Mouse (Mus musculus) G1E (cell line): ENCODE results near the gene Evi2. TPM values are rescaled to one million over a fixed set of nuclear protein-coding genes. Genes with fewer than 3 reads are reported as not detected.

ENCODE experiments used
- ATAC-seq: 2 replicates; pipeline ENCODE4 v1.8.0; 2016; ENCODE audit warnings: mild to moderate bottlenecking; ENCODE audit not compliant: insufficient number of reproducible peaks, poor library complexity, low FRiP score, severe bottlenecking; ENCODE audit errors: extremely low read depth
- DNase-seq: peaks from one replicate; pipeline ENCODE4 v3.0.0; 2012; ENCODE audit warnings: low spot score
- H3K27me3 ChIP-seq: 2 replicates; pipeline ENCODE4 v1.6.1; 2012; ENCODE audit warnings: mild to moderate bottlenecking, low read length, inconsistent platforms; ENCODE audit not compliant: insufficient read depth
- H3K36me3 ChIP-seq: replicated peaks from 2 replicates; pipeline ENCODE3; 2012; ENCODE audit warnings: mild to moderate bottlenecking, inconsistent platforms
- H3K4me1 ChIP-seq: 2 replicates; pipeline ENCODE4 v1.6.1; 2012; ENCODE audit warnings: low read depth, low read length, inconsistent platforms, mixed read lengths; ENCODE audit not compliant: insufficient read depth
- H3K4me3 ChIP-seq: 2 replicates; pipeline ENCODE4 v1.5.1; 2012; ENCODE audit warnings: low read depth, mild to moderate bottlenecking, inconsistent platforms, low read length, moderate library complexity, mixed read lengths
- H3K9me3 ChIP-seq: replicated peaks from 2 replicates; pipeline ENCODE4 v1.6.1; 2012; ENCODE audit warnings: inconsistent platforms
- CTCF ChIP-seq: IDR thresholded peaks from 2 replicates; pipeline ENCODE4 v1.5.1; 2012; ENCODE audit warnings: low read depth, low read length, inconsistent platforms, mixed read lengths
- GATA1 ChIP-seq: IDR thresholded peaks from 2 replicates; pipeline ENCODE4 v1.6.1; 2012; ENCODE audit warnings: borderline replicate concordance, low read length, inconsistent platforms, mixed read lengths
- GATA2 ChIP-seq: IDR thresholded peaks from 2 replicates; pipeline ENCODE4 v1.6.1; 2012; ENCODE audit warnings: low read depth, low read length, inconsistent platforms, borderline replicate concordance
- POLR2AphosphoS5 ChIP-seq: IDR thresholded peaks from 2 replicates; pipeline ENCODE4 v1.6.1; 2012; ENCODE audit warnings: low read depth, low read length, inconsistent platforms; ENCODE audit not compliant: insufficient replicate concordance
- TAL1 ChIP-seq: conservative IDR thresholded peaks from 2 replicates; pipeline ENCODE4 v1.6.1; 2012; ENCODE audit warnings: low read depth, low read length, inconsistent platforms, mixed read lengths
- polyA plus RNA-seq: library from polyadenylated mRNA; stranded (reverse); fragments of >175 nt; gene quantifications from 2 replicates; pipeline ENCODE4 v1.2.3, GENCODE M21; 2012
- total RNA-seq, 2 experiments: library from RNA; stranded (forward) in 1 of 2; stranded (reverse) in 1 of 2; fragments of 200-1000 nt in 1 of 2; fragments of >200 nt in 1 of 2; fragmentation: Nextera tagmentation in 1 of 2; gene quantifications; 2 replicates each; pipeline ENCODE4 v1.2.3; 2014 to 2017

The Evi2 gene
- total and polyA plus RNA-seq, 3 experiments: 0.93 to 1.2 TPM; not detected in 1

DNA sequence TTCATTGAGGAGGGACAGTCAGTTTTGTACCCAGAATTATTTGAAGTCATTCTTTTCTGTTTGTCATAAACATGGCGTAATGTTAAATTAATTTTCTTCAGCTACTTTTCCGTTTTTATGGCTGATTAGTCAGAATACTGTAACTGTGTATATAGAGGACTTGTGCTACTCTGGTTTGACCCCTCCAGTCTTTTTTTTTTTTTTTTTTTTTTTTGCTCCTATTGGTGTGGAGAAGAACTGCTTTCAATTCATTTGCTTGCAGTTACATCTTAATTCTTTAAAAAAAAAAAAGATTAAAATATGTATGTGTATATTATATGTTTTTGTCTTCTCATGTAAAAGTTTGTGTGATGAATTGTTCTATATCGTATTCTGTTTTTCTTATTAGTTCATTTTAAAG lies 18.4 kb downstream of the Evi2 start:
- TF ChIP-seq POLR2AphosphoS5 (no peak), TAL1 (no peak), GATA1 (no peak), CTCF (no peak), GATA2 (no peak)

DNA sequence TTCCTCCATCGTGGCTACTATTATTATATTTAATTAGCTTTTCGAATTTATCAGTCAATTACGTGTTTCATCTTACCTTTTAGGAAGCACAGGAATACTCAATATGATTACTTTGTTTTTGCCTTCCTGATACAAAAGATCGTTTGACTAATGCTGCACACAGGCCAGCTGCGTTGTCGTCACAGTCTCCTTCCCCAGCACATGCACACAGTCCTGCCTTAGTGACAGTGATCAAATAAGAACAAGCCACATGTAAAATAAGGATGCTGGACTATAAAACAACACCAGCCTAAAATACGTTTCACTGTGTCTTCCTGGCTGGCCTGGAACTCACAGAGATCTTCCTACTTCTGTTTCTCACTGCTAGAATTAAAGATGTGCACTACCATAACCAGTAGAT lies 25.9 kb downstream of the Evi2 start:
- ATAC-seq (no peak), DNase-seq (no peak)
- no peak overlapping the region for H3K4me3 ChIP-seq
- TF ChIP-seq GATA2 (no peak), GATA1 (no peak), POLR2AphosphoS5 (no peak), TAL1 (no peak), CTCF (no peak)
- H3K4me1 ChIP-seq: no peaks in the 10 kb centered on the region
- H3K9me3 ChIP-seq: no peaks in the 10 kb centered on the region
- H3K36me3 ChIP-seq: peaks cover 14% of the 10 kb centered on the region
- H3K27me3 ChIP-seq: no peaks in the 10 kb centered on the region

More for the DNA sequence above, 18.4 kb downstream of the Evi2 start:
- Histone ChIP-seq H3K27me3 (no peaks in the 10 kb centered on the region), H3K4me1 (no peaks in the 10 kb centered on the region), H3K36me3 (peaks cover 17% of the 10 kb centered on the region), H3K9me3 (no peaks in the 10 kb centered on the region), H3K4me3 (no peak overlapping the region)
- ATAC-seq (no peak), DNase-seq (no peak)

DNA sequence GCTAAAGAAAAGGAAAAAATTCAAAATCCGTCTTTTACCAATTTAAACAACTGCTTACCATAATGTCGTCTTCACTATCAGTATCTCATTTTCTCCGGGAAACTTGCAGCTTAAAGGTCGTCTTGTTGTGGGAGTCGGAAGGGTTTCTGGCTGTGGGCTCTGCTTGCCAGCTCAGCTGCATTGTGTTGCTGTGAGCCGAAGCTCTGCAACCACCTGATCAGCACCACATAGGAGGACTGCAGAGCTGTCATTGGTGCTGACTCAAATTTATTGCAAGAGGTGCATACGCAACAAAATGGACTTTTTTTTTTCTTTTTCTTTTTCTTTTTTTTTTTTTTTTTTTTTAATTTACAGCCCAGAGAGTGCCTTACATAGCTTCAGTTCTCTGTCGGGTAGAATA lies 26.5 kb downstream of the Evi2 start, which contains the start of gene Omg:
Gene Omg, minus strand, starts transcription at position 240 of the 400 bp plus-strand sequence.
- TF ChIP-seq GATA1 (no peak), POLR2AphosphoS5 (no peak), GATA2 (no peak), TAL1 (no peak), CTCF (no peak)
- no peaks in the 10 kb centered on the region for H3K9me3 ChIP-seq
- H3K27me3 ChIP-seq: no peaks in the 10 kb centered on the region
- ATAC-seq: no peak
- H3K4me3 ChIP-seq: no peak within 1 kb of the TSS
- H3K4me1 ChIP-seq: no peaks in the 10 kb centered on the region
- H3K36me3 ChIP-seq: peaks cover 14% of the 10 kb centered on the region
- DNase-seq: no peak

DNA sequence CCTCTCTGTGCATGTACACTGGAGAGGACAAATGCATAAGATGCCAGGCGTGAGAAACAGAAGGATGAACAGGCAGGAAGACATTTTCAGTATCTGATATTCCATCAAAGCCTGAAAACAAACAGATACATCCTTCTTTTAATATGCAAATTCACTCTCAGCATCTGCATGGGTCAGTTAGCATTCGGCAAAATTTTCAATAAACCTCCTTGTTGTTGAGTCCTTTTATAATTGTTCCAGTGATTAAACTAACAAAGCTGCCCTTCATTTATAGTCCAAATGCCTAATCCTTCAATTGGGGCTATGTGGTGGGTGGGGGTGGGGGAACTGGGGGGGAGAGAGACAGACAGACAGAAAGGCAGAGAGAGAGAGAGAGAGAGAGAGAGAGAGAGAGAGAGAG lies 27.5 kb downstream of the Evi2 start:
- H3K36me3 ChIP-seq: peaks cover 14% of the 10 kb centered on the region
- no peak for TF ChIP-seq GATA1
- no peak for TF ChIP-seq GATA2
- ATAC-seq (no peak), DNase-seq (no peak)
- no peaks in the 10 kb centered on the region for H3K9me3 ChIP-seq
- no peaks in the 10 kb centered on the region for H3K4me1 ChIP-seq
- H3K4me3 ChIP-seq: no peak overlapping the region
- H3K27me3 ChIP-seq: no peaks in the 10 kb centered on the region

DNA sequence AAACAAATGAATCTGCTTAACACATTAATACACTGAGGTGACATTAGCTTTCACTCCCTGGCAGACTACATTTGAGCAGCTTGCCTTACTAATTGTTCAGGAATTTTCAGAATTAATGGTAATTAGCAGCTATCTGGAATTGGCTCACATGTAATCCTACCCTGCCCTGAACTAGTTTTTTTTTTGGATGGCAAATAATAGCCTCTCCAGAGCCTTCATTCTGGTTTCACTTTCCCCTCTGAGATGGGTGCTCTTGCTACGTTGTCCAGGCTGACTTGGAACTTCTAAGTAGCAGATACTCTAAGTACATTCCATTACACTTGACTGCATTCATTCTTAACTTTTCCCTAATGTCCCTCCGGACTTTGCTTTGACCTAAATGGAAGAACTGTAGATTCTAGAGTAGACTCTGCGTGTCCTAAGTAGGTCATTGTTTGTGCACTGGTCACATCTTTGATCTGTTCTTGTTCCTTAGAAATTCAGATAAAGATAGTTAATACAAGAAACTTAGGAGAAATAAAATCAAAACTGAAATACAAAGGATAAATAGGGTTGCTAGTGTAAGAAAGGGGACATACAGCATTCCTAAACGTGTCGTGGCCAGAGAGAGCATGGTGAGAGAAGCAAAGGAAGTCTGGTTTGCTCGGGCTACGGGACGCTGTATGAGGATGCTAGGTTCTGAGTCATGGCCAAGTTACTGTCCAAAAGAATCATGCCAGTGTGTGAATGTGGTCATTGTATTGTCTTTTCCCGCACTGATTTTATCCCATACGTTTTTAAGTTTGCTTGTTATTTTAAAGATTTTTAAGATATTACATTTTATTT lies 35.2 kb downstream of the Evi2 start:
- peaks cover 9% of the 10 kb centered on the region for H3K36me3 ChIP-seq
- ATAC-seq: no peak
- no peak overlapping the region for H3K4me3 ChIP-seq
- no peaks in the 10 kb centered on the region for H3K9me3 ChIP-seq
- DNase-seq: no peak
- no peaks in the 10 kb centered on the region for H3K4me1 ChIP-seq
- no peak for TF ChIP-seq TAL1
- TF ChIP-seq CTCF: no peak
- no peak for TF ChIP-seq POLR2AphosphoS5
- TF ChIP-seq GATA2: no peak
- TF ChIP-seq GATA1: no peak
- no peaks in the 10 kb centered on the region for H3K27me3 ChIP-seq

DNA sequence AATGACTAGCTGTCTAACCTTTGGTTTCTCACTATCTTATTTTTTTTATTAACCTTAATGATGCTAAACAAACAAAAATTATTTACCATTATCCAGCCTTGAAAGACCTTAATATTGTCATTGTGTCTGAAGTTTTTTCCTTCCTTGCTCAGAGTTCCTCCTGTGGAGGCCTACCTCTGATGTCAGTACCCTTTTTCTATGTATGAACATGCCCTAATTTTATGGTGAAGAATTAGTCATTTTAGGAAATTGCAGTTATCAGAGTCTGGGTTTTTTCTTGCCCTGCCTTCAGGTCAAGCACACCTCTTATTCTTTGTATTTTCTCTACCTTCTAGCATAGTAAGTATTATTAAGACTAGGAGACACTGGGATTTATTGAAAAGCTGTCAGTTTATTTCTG lies 45.7 kb downstream of the Evi2 start:
- DNase-seq (no peak), ATAC-seq (no peak)
- H3K36me3 ChIP-seq: peaks cover 41% of the 10 kb centered on the region
- no peaks in the 10 kb centered on the region for H3K9me3 ChIP-seq
- no peaks in the 10 kb centered on the region for H3K27me3 ChIP-seq
- TF ChIP-seq GATA1 (no peak), TAL1 (no peak), GATA2 (no peak), POLR2AphosphoS5 (no peak), CTCF (no peak)
- no peak overlapping the region for H3K4me3 ChIP-seq
- no peaks in the 10 kb centered on the region for H3K4me1 ChIP-seq
